Mouse (Mus musculus) liver, embryonic 18 days (tissue): ENCODE data around the gene Sec23ip. TPM values are rescaled to one million over a fixed set of nuclear protein-coding genes. Genes with fewer than 3 reads are reported as not detected.

ENCODE experiments used
- polyA plus RNA-seq: library from polyadenylated mRNA; depleted of rRNA; stranded (reverse); fragments of >200 nt; gene quantifications from 2 replicates; pipeline ENCODE4 v1.2.3, GENCODE M21; 2012; rRNA removed

Sec23ip gene
- polyA plus RNA-seq, result 8.5 and 9.9 TPM in 2 replicates

GRCm38 (mm10) chr7:128744684-128745485 is at the start of gene Sec23ip:
Gene Sec23ip, plus strand, starts transcription at chr7:128744943.

GRCm38 (mm10) chr7:128740334-128740733 is 4.4 kb upstream of the Sec23ip start, which contains the start of gene Mcmbp:
Gene Mcmbp, minus strand, starts transcription at chr7:128740495.

Other genes starting within 250 kb of the Sec23ip start
- gene Bag3, start 221.3 kb upstream of the Sec23ip start, polyA plus RNA-seq, result 3.3 and 3.5 TPM in 2 replicates
- gene Inpp5f, start 133.6 kb upstream of the Sec23ip start, polyA plus RNA-seq, result 5.5 and 6.0 TPM in 2 replicates
- 12.8 and 13.7 TPM in 2 replicates for gene Mcmbp, start 4.4 kb upstream of the Sec23ip start, polyA plus RNA-seq